Mouse (Mus musculus): ENCODE results near the gene Gm10309. TPM values are rescaled to one million over a fixed set of nuclear protein-coding genes. Genes with fewer than 3 reads are reported as not detected.

Gene Gm10309
- total and polyA plus RNA-seq, 2 experiments from 2014 or later, result 0.30 TPM; not detected in 1

GRCm38 (mm10) chr17:86535827-86536656 lies 31.0 kb upstream of the Gm10309 start:
- peak; percentile 58 for ATAC-seq
- TF ChIP-seq CTCF (IDR thresholded peaks at IDR 0.05; ENCODE audit: low read depth), result peak; percentile 96
- H3K9ac ChIP-seq (replicated peaks; ENCODE audit: low read length), result peak overlapping the region; percentile 29; the same call in 1 of the 2 replicates
- WGBS, result 40% methylated on average over 22 of the region's 22 CpGs
- H3K4me3 ChIP-seq (ENCODE audit: low read length), result no peak overlapping the region
- H3K4me2 ChIP-seq (ENCODE audit: low read depth, low read length), result peak overlapping the region; percentile 41
- H3K27me3 ChIP-seq (ENCODE audit: insufficient read depth, low read length), result no peaks in the 10 kb centered on the region
- no peaks in the 10 kb centered on the region for H3K9me3 ChIP-seq (ENCODE audit: low read length)
- DNase-seq (ENCODE audit: low spot score), result peak; percentile 95
- H3K27ac ChIP-seq, result peak overlapping the region; percentile 41; the same call in 1 of the 2 replicates
- H3K4me1 ChIP-seq (ENCODE audit: insufficient read depth, low read length), result no peaks in the 10 kb centered on the region
- H3K36me3 ChIP-seq (ENCODE audit: insufficient read depth, low read length), result no peaks in the 10 kb centered on the region

GRCm38 (mm10) chr17:86535096-86535495 lies 30.1 kb upstream of the Gm10309 start:
- Histone ChIP-seq H3K27me3 (ENCODE audit: insufficient read depth, low read length) (no peaks in the 10 kb centered on the region), H3K9ac (replicated peaks; ENCODE audit: low read length) (no peak overlapping the region), H3K27ac (peak overlapping the region; percentile 8; the same call in 1 of the 2 replicates), H3K36me3 (ENCODE audit: insufficient read depth, low read length) (no peaks in the 10 kb centered on the region), H3K4me3 (ENCODE audit: low read length) (no peak overlapping the region), H3K9me3 (ENCODE audit: low read length) (no peaks in the 10 kb centered on the region), H3K4me1 (ENCODE audit: insufficient read depth, low read length) (no peaks in the 10 kb centered on the region), H3K4me2 (ENCODE audit: low read depth, low read length) (no peak overlapping the region)
- DNase-seq (ENCODE audit: low spot score) (peak; percentile 49), ATAC-seq (peak; percentile 48)
- WGBS, result 52% methylated on average over 10 of the region's 10 CpGs
- TF ChIP-seq CTCF (IDR thresholded peaks at IDR 0.05; ENCODE audit: low read depth), result no peak

- Histone ChIP-seq H3K9ac (replicated peaks; ENCODE audit: low read length) (no peak overlapping the region), H3K4me2 (ENCODE audit: low read depth, low read length) (no peak overlapping the region), H3K4me3 (ENCODE audit: low read length) (no peak overlapping the region), H3K27ac (no peak overlapping the region), H3K4me1 (ENCODE audit: insufficient read depth, low read length) (no peaks in the 10 kb centered on the region), H3K9me3 (ENCODE audit: low read length) (no peaks in the 10 kb centered on the region), H3K36me3 (ENCODE audit: insufficient read depth, low read length) (no peaks in the 10 kb centered on the region), H3K27me3 (ENCODE audit: insufficient read depth, low read length) (no peaks in the 10 kb centered on the region)
- DNase-seq (ENCODE audit: low spot score), result no peak
- WGBS, result 87% methylated on average over 11 of the region's 11 CpGs
- ATAC-seq, result no peak
- TF ChIP-seq CTCF (IDR thresholded peaks at IDR 0.05; ENCODE audit: low read depth), result no peak
These were observed 28.5 kb upstream of the Gm10309 start for GRCm38 (mm10) chr17:86533549-86533851.

GRCm38 (mm10) chr17:86532783-86533548 lies 27.9 kb upstream of the Gm10309 start:
- no peak for ATAC-seq
- no peak for TF ChIP-seq CTCF (IDR thresholded peaks at IDR 0.05; ENCODE audit: low read depth)
- Histone ChIP-seq H3K9me3 (ENCODE audit: low read length) (no peaks in the 10 kb centered on the region), H3K4me2 (ENCODE audit: low read depth, low read length) (no peak overlapping the region), H3K9ac (replicated peaks; ENCODE audit: low read length) (no peak overlapping the region), H3K4me3 (ENCODE audit: low read length) (no peak overlapping the region), H3K27ac (no peak overlapping the region), H3K4me1 (ENCODE audit: insufficient read depth, low read length) (no peaks in the 10 kb centered on the region), H3K27me3 (ENCODE audit: insufficient read depth, low read length) (no peaks in the 10 kb centered on the region), H3K36me3 (ENCODE audit: insufficient read depth, low read length) (no peaks in the 10 kb centered on the region)
- WGBS, result 66% methylated on average over 17 of the region's 17 CpGs
- DNase-seq (ENCODE audit: low spot score), result no peak

- Histone ChIP-seq H3K9ac (replicated peaks; ENCODE audit: low read length) (no peak overlapping the region), H3K4me3 (ENCODE audit: low read length) (no peak overlapping the region), H3K4me1 (ENCODE audit: insufficient read depth, low read length) (no peaks in the 10 kb centered on the region), H3K4me2 (ENCODE audit: low read depth, low read length) (no peak overlapping the region), H3K27me3 (ENCODE audit: insufficient read depth, low read length) (no peaks in the 10 kb centered on the region), H3K27ac (no peak overlapping the region), H3K36me3 (ENCODE audit: insufficient read depth, low read length) (no peaks in the 10 kb centered on the region), H3K9me3 (ENCODE audit: low read length) (no peaks in the 10 kb centered on the region)
- ATAC-seq, result no peak
- DNase-seq (ENCODE audit: low spot score), result no peak
- 92% methylated on average over 6 of the region's 6 CpGs for WGBS
- no peak for TF ChIP-seq CTCF (IDR thresholded peaks at IDR 0.05; ENCODE audit: low read depth)
These were observed 26.2 kb upstream of the Gm10309 start for GRCm38 (mm10) chr17:86531231-86531630.

- DNase-seq (ENCODE audit: low spot score) (no peak), ATAC-seq (no peak)
- Histone ChIP-seq H3K27ac (no peak overlapping the region), H3K9me3 (ENCODE audit: low read length) (no peaks in the 10 kb centered on the region), H3K27me3 (ENCODE audit: insufficient read depth, low read length) (no peaks in the 10 kb centered on the region), H3K4me2 (ENCODE audit: low read depth, low read length) (no peak overlapping the region), H3K4me3 (ENCODE audit: low read length) (no peak overlapping the region), H3K36me3 (ENCODE audit: insufficient read depth, low read length) (no peaks in the 10 kb centered on the region), H3K4me1 (ENCODE audit: insufficient read depth, low read length) (no peaks in the 10 kb centered on the region), H3K9ac (replicated peaks; ENCODE audit: low read length) (no peak overlapping the region)
- TF ChIP-seq CTCF (IDR thresholded peaks at IDR 0.05; ENCODE audit: low read depth), result no peak
- WGBS, result 79% methylated on average over 4 of the region's 4 CpGs
These were observed 24.4 kb upstream of the Gm10309 start for GRCm38 (mm10) chr17:86529411-86529810.
